Mouse (Mus musculus) spleen, adult 2 months (tissue): ENCODE results near the gene Cnot8. TPM values are rescaled to one million over a fixed set of nuclear protein-coding genes. Genes with fewer than 3 reads are reported as not detected.

Experiments
- DNase-seq, 2 experiments: peaks; one replicate each; pipeline versions ENCODE4 v3.0.0 to v3.0.0-alpha.2; 2012 to 2021; ENCODE audit warnings: low spot score in 2 of 2, low read depth in 1 of 2
- H3K27ac ChIP-seq: fragments of 200-500 bp; 2 replicates; pipeline ENCODE4 v1.5.1; 2012; ENCODE audit warnings: low read length, inconsistent platforms; ENCODE audit not compliant: insufficient read depth
- H3K27me3 ChIP-seq: fragments of 200-500 bp; 2 replicates; pipeline ENCODE4 v1.6.1; 2012; ENCODE audit warnings: mild to moderate bottlenecking, moderate library complexity, low read length, inconsistent platforms; ENCODE audit not compliant: control insufficient read depth, insufficient read depth
- H3K36me3 ChIP-seq: fragments of 200-500 bp; 2 replicates; pipeline ENCODE4 v1.6.1; 2012; ENCODE audit warnings: mild to moderate bottlenecking, low read length, inconsistent platforms; ENCODE audit not compliant: control insufficient read depth, insufficient read depth
- H3K4me1 ChIP-seq: fragments of 200-500 bp; 2 replicates; pipeline ENCODE4 v1.6.1; 2011; ENCODE audit warnings: inconsistent platforms; ENCODE audit not compliant: control insufficient read depth, insufficient read depth, insufficient read length
- H3K4me3 ChIP-seq: fragments of 200-500 bp; 2 replicates; pipeline ENCODE4 v1.5.1; 2011; ENCODE audit warnings: mild to moderate bottlenecking, inconsistent platforms; ENCODE audit not compliant: insufficient read depth, insufficient read length; ENCODE audit errors: extremely low read depth
- CTCF ChIP-seq: fragments of 200-500 bp; IDR thresholded peaks from 2 replicates; pipeline ENCODE4 v1.5.1; 2011; ENCODE audit warnings: mild to moderate bottlenecking, inconsistent platforms; ENCODE audit not compliant: insufficient read depth, insufficient read length, insufficient replicate concordance; ENCODE audit errors: extremely low read depth
- POLR2A ChIP-seq: fragments of 200-500 bp; IDR thresholded peaks from 2 replicates; pipeline ENCODE4 v1.6.1; 2011; ENCODE audit warnings: low read depth, low read length, inconsistent platforms
- WGBS: fragments of 180-500 bp; shearing (Covaris S2); methylation state at CpG from one replicate; pipeline ENCODE4 v1.1.7; 2018; 5-methylcytosine and 5-hydroxymethylcytosine counted together
- polyA plus RNA-seq: library from polyadenylated mRNA; depleted of rRNA; stranded (reverse); fragments of >200 nt; gene quantifications from 2 replicates; pipeline ENCODE4 v1.2.3, GENCODE M21; 2012; rRNA removed

Cnot8 gene
- polyA plus RNA-seq, 1 experiment: 41.1 TPM

- no peak for DNase-seq
- no peaks in the 10 kb centered on the region for H3K27me3 ChIP-seq
- 82% methylated on average over 3 of the region's 3 CpGs for WGBS
- H3K27ac ChIP-seq: no peak overlapping the region
- no peaks in the 10 kb centered on the region for H3K4me1 ChIP-seq
- TF ChIP-seq POLR2A (no peak), CTCF (no peak)
- H3K36me3 ChIP-seq: peaks cover 27% of the 10 kb centered on the region
- H3K4me3 ChIP-seq: no peak overlapping the region
Measured at GRCm38 (mm10) chr11:58156871-58157270, 52.9 kb downstream of the Cnot8 start.

- Histone ChIP-seq H3K4me3 (no peak overlapping the region), H3K27ac (no peak overlapping the region), H3K27me3 (no peaks in the 10 kb centered on the region), H3K4me1 (peaks cover 3% of the 10 kb centered on the region; the same call in 1 of the 2 replicates), H3K36me3 (peaks cover 10% of the 10 kb centered on the region)
- WGBS: 95% methylated on average over 2 of the region's 2 CpGs
- TF ChIP-seq POLR2A (no peak), CTCF (no peak)
- DNase-seq: no peak
Measured at GRCm38 (mm10) chr11:58165072-58165471, 61.1 kb downstream of the Cnot8 start.

- H3K4me1 ChIP-seq: peaks cover 6% of the 10 kb centered on the region; the same call in 1 of the 2 replicates
- WGBS: under 1% methylated on average over 8 of the region's 8 CpGs
- H3K36me3 ChIP-seq: peaks cover 8% of the 10 kb centered on the region
- H3K27me3 ChIP-seq: no peaks in the 10 kb centered on the region
- no peak overlapping the region for H3K27ac ChIP-seq
- peak overlapping the region; percentile 82 for H3K4me3 ChIP-seq
- DNase-seq: no peak
- TF ChIP-seq CTCF (no peak), POLR2A (no peak)
Measured at GRCm38 (mm10) chr11:58167822-58168166, 63.8 kb downstream of the Cnot8 start.

Other genes with a start within 250 kb of the Cnot8 start
- 26.3 and 31.5 TPM in 2 replicates for gene Larp1, start 95.1 kb upstream of the Cnot8 start, polyA plus RNA-seq
- 0.18 and 0.42 TPM in 2 replicates for gene Gm12248, start 11.0 kb upstream of the Cnot8 start, polyA plus RNA-seq
- 6.1 and 6.9 TPM in 2 replicates for gene Gemin5, start 64.4 kb downstream of the Cnot8 start, polyA plus RNA-seq
- gene Mrpl22, start 67.5 kb downstream of the Cnot8 start, polyA plus RNA-seq: 15.5 and 15.9 TPM in 2 replicates
- gene Igtp, start 95.4 kb downstream of the Cnot8 start, polyA plus RNA-seq: 25.4 and 27.3 TPM in 2 replicates
- gene Irgm2, start 95.5 kb downstream of the Cnot8 start, polyA plus RNA-seq: 18.3 and 21.1 TPM in 2 replicates
- 0.53 and 0.63 TPM in 2 replicates for gene 4930438A08Rik, start 170.6 kb downstream of the Cnot8 start, polyA plus RNA-seq
- 17.6 and 23.7 TPM in 2 replicates for gene Zfp692, start 202.9 kb downstream of the Cnot8 start, polyA plus RNA-seq
- gene Zfp672, start 226.2 kb downstream of the Cnot8 start, polyA plus RNA-seq: 17.5 and 23.3 TPM in 2 replicates
- gene Sh3bp5l, start 226.6 kb downstream of the Cnot8 start, polyA plus RNA-seq: 16.0 and 16.3 TPM in 2 replicates